Mouse (Mus musculus) common myeloid progenitor, adult 5-6 weeks (primary cell): Measurements from ENCODE around the gene Snn. TPM values are rescaled to one million over a fixed set of nuclear protein-coding genes. Genes with fewer than 3 reads are reported as not detected.

Source experiments
- ATAC-seq: replicated peaks from 2 replicates; pipeline ENCODE4 v1.8.0; 2016; ENCODE audit warnings: low read depth, mild to moderate bottlenecking, moderate TSS enrichment, inconsistent platforms; ENCODE audit not compliant: poor library complexity, severe bottlenecking
- total RNA-seq: library from RNA; stranded (forward); fragments of 200-1000, 187-1606 nt; gene quantifications from 2 replicates; pipeline ENCODE4 v1.2.3, GENCODE M21; 2017

Gene Snn
- total RNA-seq, 1 experiment from 2014 or later, result 9.4 TPM

DNA sequence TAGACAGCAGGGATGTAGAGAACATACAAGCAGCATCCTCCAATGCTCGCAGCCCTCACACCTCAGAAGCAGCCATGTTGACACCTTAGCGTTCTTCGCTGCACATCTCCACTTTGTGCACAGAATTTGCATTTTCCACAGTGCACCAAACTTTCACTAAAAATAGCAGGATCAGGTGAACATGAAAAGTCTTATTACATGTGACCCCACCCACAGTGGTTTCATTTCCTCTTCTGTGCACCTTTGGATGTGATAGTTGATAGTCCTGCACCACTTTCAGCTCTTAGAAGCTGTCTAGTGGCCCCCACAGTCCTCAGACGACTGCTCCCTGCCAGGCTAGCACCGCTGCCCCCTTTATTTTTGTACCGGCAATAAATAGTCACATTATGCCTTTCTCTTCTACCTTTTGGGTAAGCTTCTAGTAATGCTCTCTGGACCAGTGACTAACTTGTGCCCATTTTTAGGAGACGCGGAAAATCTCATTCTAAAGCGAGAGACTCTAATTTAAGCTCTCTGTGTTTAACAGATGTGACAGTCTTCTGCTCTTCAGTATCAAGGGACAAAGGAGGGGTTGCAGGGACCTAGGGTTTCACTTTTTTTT, 17.0 kb downstream of the Snn start:
- no peak for ATAC-seq

GRCm38 (mm10) chr16:11078216-11078869, 17.6 kb downstream of the Snn start:
- ATAC-seq, result peak; percentile 87

DNA sequence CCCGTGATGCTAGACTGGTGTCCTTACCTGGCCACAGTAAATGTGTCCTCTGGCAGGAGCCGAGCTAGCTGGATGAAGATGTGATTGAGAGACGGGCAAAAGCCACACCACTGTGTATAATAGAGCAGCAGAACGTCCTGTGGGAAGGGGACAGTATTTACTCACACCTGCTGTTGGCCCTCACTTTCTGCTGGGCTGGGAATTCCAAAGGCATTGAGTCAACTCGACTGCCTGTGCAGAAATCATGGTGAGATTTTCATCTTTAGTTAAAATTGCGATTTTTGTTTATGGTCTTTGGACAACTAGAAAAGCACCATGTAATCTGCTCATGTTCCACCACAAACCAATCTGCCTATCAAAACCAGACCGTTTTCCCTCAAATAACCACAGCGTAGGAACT, 23.4 kb downstream of the Snn start:
- no peak for ATAC-seq

GRCm38 (mm10) chr16:11086299-11086698, 25.6 kb downstream of the Snn start:
- ATAC-seq, result no peak

DNA sequence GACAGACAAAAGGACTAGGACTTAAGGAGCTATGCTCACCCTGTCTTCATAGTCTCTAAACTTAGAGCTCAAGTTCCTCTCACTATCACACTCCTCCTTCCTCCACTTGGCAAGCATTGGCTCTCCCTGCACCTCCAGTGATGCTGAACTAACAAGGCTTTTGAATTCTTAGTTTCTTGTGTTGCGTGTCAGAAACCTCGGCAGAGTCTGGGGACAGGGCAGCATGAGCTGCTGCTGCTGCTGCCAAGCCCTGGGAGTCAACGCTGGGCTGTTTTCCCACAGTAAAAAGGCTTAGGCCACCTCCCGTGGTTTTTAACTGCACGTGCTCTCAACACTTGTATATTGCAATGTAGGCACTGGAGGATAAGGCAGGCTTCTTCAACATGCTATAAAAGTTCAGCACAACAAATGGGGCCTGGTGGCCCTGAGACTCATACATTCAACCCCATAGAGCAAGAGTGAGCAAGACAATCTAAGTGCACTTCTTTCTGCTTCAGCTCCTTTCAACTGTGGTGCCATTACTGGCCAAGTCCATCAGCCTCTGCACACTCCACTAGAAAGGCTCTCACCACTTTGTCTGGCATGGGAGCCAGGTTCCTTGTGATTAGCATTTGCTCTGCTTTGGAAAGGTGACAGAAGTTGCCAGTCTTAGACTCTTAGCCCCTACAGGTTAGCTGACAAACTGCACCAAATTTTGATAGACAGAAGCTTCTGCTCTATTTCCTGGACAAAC, 26.3 kb downstream of the Snn start:
- ATAC-seq, result no peak

- no peak for ATAC-seq
Observed at GRCm38 (mm10) chr16:11090836-11091570, 30.3 kb downstream of the Snn start.

DNA sequence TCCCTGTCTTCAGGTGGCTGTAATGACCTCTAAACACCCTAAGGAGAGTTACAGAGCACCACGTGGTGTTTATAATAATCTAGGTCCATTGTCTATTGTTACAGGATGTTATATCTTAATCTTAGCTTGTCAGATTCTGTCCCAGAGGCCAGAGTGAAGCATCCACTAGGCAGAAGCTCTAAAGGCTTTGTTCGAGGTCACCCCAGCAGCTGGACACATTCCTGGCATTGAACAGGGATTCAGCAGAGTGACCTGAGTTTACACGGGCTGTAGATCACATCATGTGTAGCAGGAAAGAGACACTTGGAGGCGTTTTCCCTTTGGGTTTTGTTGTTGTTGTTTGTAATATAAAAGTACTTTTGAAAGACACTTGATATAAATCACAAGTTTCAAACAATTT, 31.3 kb downstream of the Snn start:
- no peak for ATAC-seq

DNA sequence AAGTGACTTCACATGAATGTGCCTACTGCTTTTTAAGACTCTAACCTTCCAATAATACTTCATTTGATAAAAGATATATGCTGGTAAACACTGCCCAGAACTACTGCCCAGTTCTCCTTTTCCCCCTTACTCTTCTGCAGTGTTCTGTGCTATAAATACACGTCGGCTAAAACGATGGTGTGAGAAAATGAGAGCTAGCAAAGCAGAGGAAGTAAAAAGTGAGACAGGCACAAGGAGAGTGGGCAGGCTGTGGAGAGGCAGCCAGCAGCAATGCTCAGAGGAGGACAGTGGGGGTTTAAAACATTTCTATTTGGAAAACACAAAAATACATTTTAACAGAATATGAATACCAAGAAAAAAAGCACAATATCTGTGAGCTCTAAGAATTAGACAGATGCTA, 31.8 kb downstream of the Snn start:
- no peak for ATAC-seq

DNA sequence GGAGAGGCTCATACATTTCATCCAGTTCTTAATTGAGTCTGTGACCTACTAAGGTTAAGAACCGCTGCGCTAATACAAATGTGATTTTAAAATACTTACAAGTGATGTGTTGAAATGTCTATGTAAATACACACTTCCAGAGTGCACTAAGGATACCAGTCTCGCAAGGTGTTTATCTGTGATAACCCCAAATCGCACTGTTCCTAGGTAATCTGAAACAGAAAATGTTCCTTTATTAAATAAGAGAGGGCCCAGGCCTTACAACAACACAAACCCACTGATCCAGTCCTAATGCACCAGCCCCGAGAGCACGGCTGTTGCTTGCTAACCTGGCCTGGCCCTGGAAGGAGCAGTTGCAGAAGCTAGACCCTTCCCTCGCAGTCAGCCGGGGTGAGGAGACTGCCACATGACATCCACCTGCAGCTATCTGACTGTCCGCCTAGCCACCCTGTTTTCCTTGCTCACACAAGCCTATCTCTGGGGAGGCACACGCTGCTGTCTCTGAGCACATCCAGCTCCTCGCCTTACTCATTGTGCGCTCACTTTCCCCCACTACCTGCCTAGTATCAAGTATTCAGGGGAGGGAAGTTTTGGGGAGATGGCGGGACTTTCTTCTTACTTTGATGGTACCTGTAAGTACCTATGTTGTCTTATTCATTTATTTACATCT, 33.1 kb downstream of the Snn start:
- ATAC-seq, result no peak

DNA sequence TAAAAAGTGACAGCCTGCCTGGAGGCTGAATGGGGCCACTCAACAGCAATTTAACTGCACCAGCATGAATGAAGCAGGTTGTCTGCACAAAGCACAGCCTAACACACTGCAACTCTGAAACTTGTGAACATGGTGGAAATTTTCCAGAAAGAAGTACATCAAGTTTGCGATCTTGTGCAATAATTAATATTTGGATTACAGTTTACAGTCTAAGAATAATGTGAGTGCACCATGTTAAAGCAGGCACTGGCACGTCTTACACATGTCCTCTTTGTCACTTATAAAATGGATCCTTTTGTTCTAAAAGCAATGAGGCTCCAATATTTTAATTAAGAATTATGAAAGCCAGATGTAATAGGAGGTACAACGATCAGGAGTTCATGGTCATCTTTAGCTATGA, 36.6 kb downstream of the Snn start:
- ATAC-seq, result no peak

DNA sequence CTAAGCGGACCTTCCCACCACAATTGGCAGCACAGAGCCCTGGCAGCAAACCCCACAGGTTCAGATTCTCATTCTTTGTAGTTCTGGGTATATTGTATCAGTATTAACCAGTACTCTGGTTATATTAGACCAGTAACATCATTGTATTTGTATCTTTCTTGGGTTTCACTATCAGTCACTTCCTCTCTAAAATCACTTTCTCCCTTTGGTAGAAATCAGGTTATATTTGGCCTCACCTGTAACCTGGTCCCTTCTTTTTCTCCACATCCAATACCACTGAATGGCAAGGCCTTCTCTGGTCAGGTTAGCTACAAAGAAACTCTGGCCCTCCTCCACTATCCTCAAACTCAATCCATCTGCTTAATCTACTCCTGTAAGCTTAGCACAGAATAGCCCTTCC, 44.2 kb downstream of the Snn start:
- ATAC-seq, result no peak

DNA sequence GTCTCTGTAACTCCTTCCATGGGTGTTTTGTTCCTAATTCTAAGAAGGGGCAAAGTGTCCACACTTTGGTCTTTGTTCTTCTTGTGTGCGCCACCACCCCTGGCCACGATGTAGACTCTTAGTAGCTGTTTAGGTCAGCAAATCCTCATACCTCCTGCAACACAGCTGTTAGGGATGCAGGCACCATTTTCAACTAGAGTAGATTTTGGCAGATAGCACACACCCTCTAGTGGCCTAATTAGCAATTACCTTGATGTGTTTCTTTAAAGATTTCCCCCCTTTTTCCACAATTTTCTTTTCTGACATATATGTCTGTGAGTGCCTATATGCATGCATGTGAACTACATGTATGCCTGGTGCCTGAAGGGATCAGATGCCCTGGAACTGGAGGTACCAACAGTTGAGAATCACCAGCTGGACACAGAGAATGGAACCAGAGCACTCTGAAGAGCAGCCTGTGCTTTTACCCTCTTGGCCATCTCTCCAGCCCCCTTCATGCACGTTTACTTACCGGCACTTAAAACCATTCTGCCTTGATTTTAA, 48.5 kb downstream of the Snn start:
- peak; percentile 58; the same call in 1 of the 2 replicates for ATAC-seq

- no peak for ATAC-seq
Observed at GRCm38 (mm10) chr16:11122625-11123024, 61.9 kb downstream of the Snn start.

DNA sequence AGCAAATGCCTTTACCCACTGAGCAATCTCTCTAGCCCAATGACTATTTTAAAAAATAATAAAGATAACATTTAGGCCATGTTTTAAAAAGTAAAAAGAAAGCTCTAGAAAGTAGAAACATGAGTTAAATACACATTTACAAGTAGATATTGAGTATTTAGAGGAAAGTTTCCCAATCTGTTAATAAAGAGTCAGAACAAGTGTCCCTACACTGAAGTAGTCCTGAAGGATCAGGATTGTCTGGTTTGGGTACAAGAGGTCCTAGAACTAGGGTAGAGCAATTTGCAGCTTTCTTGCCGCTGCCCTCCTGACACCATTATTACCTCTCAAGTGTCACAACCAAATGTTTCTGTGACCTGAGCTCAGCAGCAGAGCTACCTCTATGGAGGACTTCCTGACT, 63.4 kb downstream of the Snn start:
- ATAC-seq, result no peak

Other genes with a start within 250 kb of the Snn start
- gene Gm11172, start 248.0 kb upstream of the Snn start, total RNA-seq, result not detected in 2 replicates
- gene Rmi2, start 225.9 kb upstream of the Snn start, total RNA-seq, result 5.9 and 8.3 TPM in 2 replicates
- gene Litaf, start 5.2 kb downstream of the Snn start, total RNA-seq, result 18.4 and 22.3 TPM in 2 replicates
- 16.2 and 29.3 TPM in 2 replicates for gene Txndc11, start 73.7 kb downstream of the Snn start, total RNA-seq
- 218 and 256 TPM in 2 replicates for gene Zc3h7a, start 115.4 kb downstream of the Snn start, total RNA-seq
- gene Rsl1d1, start 142.4 kb downstream of the Snn start, total RNA-seq, result 369 and 447 TPM in 2 replicates
- gene Gspt1, start 193.4 kb downstream of the Snn start, total RNA-seq, result 201 and 211 TPM in 2 replicates